Mouse (Mus musculus) heart, adult 2 months (tissue): ENCODE data around the gene Eprs. TPM values are rescaled to one million over a fixed set of nuclear protein-coding genes. Genes with fewer than 3 reads are reported as not detected.
"Not testable (repeated sequence)": the region's sequence is repeated elsewhere in the genome, so short reads cannot be mapped to it uniquely, and the experiment has no call there.

Experiments
- DNase-seq, 2 experiments: peaks; one replicate each; pipeline ENCODE4 v3.0.0; 2021
- H3K27ac ChIP-seq: fragments of 200-600 bp; 2 replicates; pipeline ENCODE4 v1.8.1; 2022
- H3K27me3 ChIP-seq: fragments of 200-500 bp; 2 replicates; pipeline ENCODE4 v1.6.1; 2012; ENCODE audit warnings: mild to moderate bottlenecking, low read length, inconsistent platforms, mixed read lengths; ENCODE audit not compliant: control insufficient read depth, insufficient read depth
- H3K36me3 ChIP-seq: fragments of 200-500 bp; 2 replicates; pipeline ENCODE4 v1.6.1; 2012; ENCODE audit warnings: low read length, inconsistent platforms; ENCODE audit not compliant: control insufficient read depth, insufficient read depth
- H3K4me1 ChIP-seq: fragments of 200-500 bp; 2 replicates; pipeline ENCODE4 v1.6.1; 2011; ENCODE audit warnings: low read length; ENCODE audit not compliant: control insufficient read depth, insufficient read depth
- H3K4me3 ChIP-seq: fragments of 200-600 bp; 2 replicates; pipeline ENCODE4 v1.8.1; 2022
- H3K79me2 ChIP-seq: fragments of 200-500 bp; replicated peaks from 2 replicates; pipeline ENCODE4 v1.6.1; 2012; ENCODE audit warnings: mild to moderate bottlenecking, inconsistent platforms, low read length, moderate library complexity, mixed read lengths; ENCODE audit not compliant: control insufficient read depth, insufficient read depth
- H3K9ac ChIP-seq: fragments of 200-500 bp; 2 replicates; pipeline ENCODE4 v1.6.1; 2012; ENCODE audit warnings: low read depth, mild to moderate bottlenecking, control low read depth, inconsistent platforms, low read length, mixed read lengths
- CTCF ChIP-seq: fragments of 200-600 bp; IDR thresholded peaks from 2 replicates; pipeline ENCODE4 v1.8.1; 2022; ENCODE audit warnings: antibody characterized with exemption, mild to moderate bottlenecking, moderate library complexity
- EP300 ChIP-seq: fragments of 200-500 bp; IDR thresholded peaks from 2 replicates; pipeline ENCODE4 v1.6.1; 2011; ENCODE audit warnings: low read depth, low read length, control low read depth; ENCODE audit not compliant: insufficient read depth
- POLR2A ChIP-seq: fragments of 200-500 bp; IDR thresholded peaks from 2 replicates; pipeline ENCODE4 v1.6.1; 2011; ENCODE audit warnings: mild to moderate bottlenecking, low read depth, low read length, control low read depth; ENCODE audit not compliant: insufficient read depth
- WGBS: fragments of 180-500 bp; shearing (Covaris S2); methylation state at CpG from one replicate; pipeline ENCODE4 v1.1.7; 2018; 5-methylcytosine and 5-hydroxymethylcytosine counted together
- intact Hi-C: fragments of 180-260 bp; cut with DNase I; formaldehyde crosslinking; loops from one replicate; pipeline ENCODE4 v1.15.1; 2025
- long read RNA-seq: library from polyadenylated mRNA; stranded (forward); transcript quantifications from one replicate; pipeline ENCODE4 v2.0.0, GENCODE M21; 2021
- polyA plus RNA-seq: library from polyadenylated mRNA; depleted of rRNA; stranded (reverse); fragments of >200 nt; gene quantifications from 2 replicates; pipeline ENCODE4 v1.2.3, GENCODE M21; 2012; rRNA removed
- total RNA-seq, 2 experiments: library from RNA; stranded (reverse); gene quantifications; 2 replicates each; pipeline ENCODE4 v1.2.3; 2021

The Eprs gene
- total RNA-seq (10 to 100 TPM; 63.9 to 85.2 TPM), polyA plus RNA-seq (11.0 and 23.4 TPM in 2 replicates)
- long read RNA-seq, full-length matches to known transcripts, result 81 of 95 reads
- long read RNA-seq, partial matches to known transcripts, result 9 of 95 reads
- long read RNA-seq, other reads (novel, unspliced or antisense), result 5 of 95 reads

- Histone ChIP-seq H3K4me3 (peak within 1 kb of the TSS; percentile 93), H3K79me2 (no peaks in the 10 kb centered on the region), H3K4me1 (peaks cover 5% of the 10 kb centered on the region; the same call in 1 of the 2 replicates), H3K36me3 (peaks cover 9% of the 10 kb centered on the region), H3K27me3 (no peaks in the 10 kb centered on the region), H3K9ac (peak within 1 kb of the TSS; percentile 89), H3K27ac (peak within 1 kb of the TSS; percentile 86)
- intact Hi-C loops, result loop anchor here (2.0 kb wide), 1 partner anchor 30 kb away; the partner anchor contains the start of gene Bpnt1
- TF ChIP-seq POLR2A, result peak; percentile 87
- TF ChIP-seq EP300, result peak; percentile 78
- TF ChIP-seq CTCF, result no peak; the same call in 1 of the 2 replicates
- DNase-seq, result peak; percentile 99
- WGBS, result under 1% methylated on average over 92 of the region's 92 CpGs
Measured at GRCm38 (mm10) chr1:185362677-185363520, at the start of gene Eprs. Gene Eprs (plus strand): TSS chr1:185363044.

- no peak for DNase-seq
- Histone ChIP-seq H3K79me2 (no peaks in the 10 kb centered on the region; the same call in 1 of the 2 replicates), H3K4me1 (no peaks in the 10 kb centered on the region), H3K4me3 (no peak overlapping the region), H3K9ac (no peak overlapping the region), H3K27me3 (no peaks in the 10 kb centered on the region), H3K27ac (no peak overlapping the region), H3K36me3 (no peaks in the 10 kb centered on the region; the same call in 1 of the 2 replicates)
- WGBS, result 77% methylated on average over 4 of the region's 4 CpGs
- TF ChIP-seq CTCF (no peak), POLR2A (no peak), EP300 (no peak)
- intact Hi-C loops, result no loop called here
Measured at GRCm38 (mm10) chr1:185314546-185314945, 48.3 kb upstream of the Eprs start.

- Histone ChIP-seq H3K4me3 (no peak overlapping the region), H3K79me2 (no peaks in the 10 kb centered on the region; the same call in 1 of the 2 replicates), H3K27me3 (no peaks in the 10 kb centered on the region), H3K27ac (no peak overlapping the region), H3K9ac (no peak overlapping the region), H3K36me3 (no peaks in the 10 kb centered on the region; the same call in 1 of the 2 replicates), H3K4me1 (no peaks in the 10 kb centered on the region)
- intact Hi-C loops, result no loop called here
- no peak for DNase-seq
- no peak for TF ChIP-seq EP300
- no peak for TF ChIP-seq CTCF
- no peak for TF ChIP-seq POLR2A
- 92% methylated on average over 16 of the region's 16 CpGs for WGBS
Measured at GRCm38 (mm10) chr1:185315846-185316568, 46.8 kb upstream of the Eprs start.

- not testable (repeated sequence) for H3K9ac ChIP-seq, DNase-seq, H3K27ac ChIP-seq, H3K4me3 ChIP-seq, H3K27me3 ChIP-seq, H3K36me3 ChIP-seq, H3K4me1 ChIP-seq, H3K79me2 ChIP-seq
- 54% methylated on average over 3 of the region's 3 CpGs for WGBS
- intact Hi-C loops, result loop anchor here (5.0 kb wide), 1 partner anchor 126 kb away; the partner anchor contains the start of gene Rab3gap2
- peak; percentile 12; the same call in 1 of the 2 replicates for TF ChIP-seq CTCF
Measured at GRCm38 (mm10) chr1:185327754-185328345, 35.0 kb upstream of the Eprs start.

- Histone ChIP-seq H3K27ac (peak within 1 kb of the TSS; percentile 98), H3K4me1 (peaks cover 3% of the 10 kb centered on the region), H3K79me2 (no peaks in the 10 kb centered on the region), H3K27me3 (no peaks in the 10 kb centered on the region), H3K36me3 (no peaks in the 10 kb centered on the region), H3K9ac (peak within 1 kb of the TSS; percentile 71), H3K4me3 (peak within 1 kb of the TSS; percentile 72)
- DNase-seq, result peak; percentile 93 to 97
- intact Hi-C loops, result loop anchor here (5.0 kb wide), 1 partner anchor 127 kb away; the partner anchor contains the start of gene Rab3gap2
- TF ChIP-seq POLR2A (peak; percentile 77), CTCF (peak; percentile 15; the same call in 1 of the 2 replicates), EP300 (no peak)
- under 1% methylated on average over 75 of the region's 76 CpGs for WGBS
Measured at GRCm38 (mm10) chr1:185328721-185329610, 33.9 kb upstream of the Eprs start, which contains the start of gene Iars2. Gene Iars2 (minus strand): TSS chr1:185329396.
